Mouse (Mus musculus): ENCODE data around the gene Comp. TPM values are rescaled to one million over a fixed set of nuclear protein-coding genes. Genes with fewer than 3 reads are reported as not detected.

The Comp gene
- total and polyA plus RNA-seq, 3 experiments = 0.13 to 0.16 TPM; not detected in 1

Other genes with a start within 250 kb of the Comp start
Only the 20 nearest of the 26 such genes appear.
- gene Tmem161a, start 201.2 kb upstream of the Comp start, total RNA-seq (2012; rRNA removed) = 54.2 and 65.0 TPM in 2 replicates
- 68.2 and 73.6 TPM in 2 replicates for gene Tmem161a, start 201.2 kb upstream of the Comp start, total RNA-seq (2014; rRNA removed)
- 42.3 and 48.5 TPM in 2 replicates for gene Tmem161a, start 201.2 kb upstream of the Comp start, polyA plus RNA-seq (2012; ENCODE audit: insufficient read length, low read depth)
- 2.5 and 3.0 TPM in 2 replicates for gene Slc25a42, start 161.3 kb upstream of the Comp start, total RNA-seq (2012; rRNA removed)
- gene Slc25a42, start 161.3 kb upstream of the Comp start, total RNA-seq (2014; rRNA removed) = 0.63 and 0.80 TPM in 2 replicates
- gene Slc25a42, start 161.3 kb upstream of the Comp start, polyA plus RNA-seq (2012; ENCODE audit: insufficient read length, low read depth) = 2.9 and 3.4 TPM in 2 replicates
- gene Sugp2, start 139.3 kb upstream of the Comp start, total RNA-seq (2012; rRNA removed) = 22.4 and 23.6 TPM in 2 replicates
- gene Sugp2, start 139.3 kb upstream of the Comp start, total RNA-seq (2014; rRNA removed) = 9.4 and 10.0 TPM in 2 replicates
- 20.1 and 21.4 TPM in 2 replicates for gene Sugp2, start 139.3 kb upstream of the Comp start, polyA plus RNA-seq (2012; ENCODE audit: insufficient read length, low read depth)
- gene Armc6, start 139.1 kb upstream of the Comp start, total RNA-seq (2012; rRNA removed) = 31.1 and 39.2 TPM in 2 replicates
- 21.6 and 23.7 TPM in 2 replicates for gene Armc6, start 139.1 kb upstream of the Comp start, total RNA-seq (2014; rRNA removed)
- gene Armc6, start 139.1 kb upstream of the Comp start, polyA plus RNA-seq (2012; ENCODE audit: insufficient read length, low read depth) = 20.0 and 20.7 TPM in 2 replicates
- gene Homer3, start 90.7 kb upstream of the Comp start, total RNA-seq (2012; rRNA removed) = 12.5 and 14.0 TPM in 2 replicates
- gene Homer3, start 90.7 kb upstream of the Comp start, total RNA-seq (2014; rRNA removed) = 7.5 and 9.0 TPM in 2 replicates
- 11.8 TPM in 2 replicates for gene Homer3, start 90.7 kb upstream of the Comp start, polyA plus RNA-seq (2012; ENCODE audit: insufficient read length, low read depth)
- gene Ddx49, start 71.1 kb upstream of the Comp start, total RNA-seq (2012; rRNA removed) = 76.6 and 77.3 TPM in 2 replicates
- 58.9 and 64.9 TPM in 2 replicates for gene Ddx49, start 71.1 kb upstream of the Comp start, total RNA-seq (2014; rRNA removed)
- 98.4 and 129 TPM in 2 replicates for gene Ddx49, start 71.1 kb upstream of the Comp start, polyA plus RNA-seq (2012; ENCODE audit: insufficient read length, low read depth)
- gene Cope, start 71.0 kb upstream of the Comp start, total RNA-seq (2012; rRNA removed) = 204 and 243 TPM in 2 replicates
- 134 and 139 TPM in 2 replicates for gene Cope, start 71.0 kb upstream of the Comp start, total RNA-seq (2014; rRNA removed)
- 148 and 191 TPM in 2 replicates for gene Cope, start 71.0 kb upstream of the Comp start, polyA plus RNA-seq (2012; ENCODE audit: insufficient read length, low read depth)
- 0.13 TPM in 1 of 2 replicates, not detected in the other for gene Cers1, start 57.8 kb upstream of the Comp start, total RNA-seq (2012; rRNA removed)
- not detected in 2 replicates for gene Cers1, start 57.8 kb upstream of the Comp start, total RNA-seq (2014; rRNA removed)
- gene Cers1, start 57.8 kb upstream of the Comp start, polyA plus RNA-seq (2012; ENCODE audit: insufficient read length, low read depth) = not detected in 2 replicates
- 0.08 and 0.17 TPM in 2 replicates for gene Gdf1, start 43.7 kb upstream of the Comp start, total RNA-seq (2012; rRNA removed)
- not detected in 2 replicates for gene Gdf1, start 43.7 kb upstream of the Comp start, total RNA-seq (2014; rRNA removed)
- 0.26 TPM in 1 of 2 replicates, not detected in the other for gene Gdf1, start 43.7 kb upstream of the Comp start, polyA plus RNA-seq (2012; ENCODE audit: insufficient read length, low read depth)
- 39.6 and 45.7 TPM in 2 replicates for gene Upf1, start 20.3 kb upstream of the Comp start, total RNA-seq (2012; rRNA removed)
- gene Upf1, start 20.3 kb upstream of the Comp start, total RNA-seq (2014; rRNA removed) = 27.0 and 31.1 TPM in 2 replicates
- 42.4 and 44.4 TPM in 2 replicates for gene Upf1, start 20.3 kb upstream of the Comp start, polyA plus RNA-seq (2012; ENCODE audit: insufficient read length, low read depth)
- gene Crtc1, start 66.0 kb downstream of the Comp start, total RNA-seq (2012; rRNA removed) = 1.8 and 2.0 TPM in 2 replicates
- gene Crtc1, start 66.0 kb downstream of the Comp start, total RNA-seq (2014; rRNA removed) = 1.3 and 2.2 TPM in 2 replicates
- 8.2 and 8.6 TPM in 2 replicates for gene Crtc1, start 66.0 kb downstream of the Comp start, polyA plus RNA-seq (2012; ENCODE audit: insufficient read length, low read depth)
- 10.2 and 15.6 TPM in 2 replicates for gene Klhl26, start 103.4 kb downstream of the Comp start, total RNA-seq (2012; rRNA removed)
- gene Klhl26, start 103.4 kb downstream of the Comp start, total RNA-seq (2014; rRNA removed) = 3.7 and 4.7 TPM in 2 replicates
- 4.9 and 6.0 TPM in 2 replicates for gene Klhl26, start 103.4 kb downstream of the Comp start, polyA plus RNA-seq (2012; ENCODE audit: insufficient read length, low read depth)
- gene Tmem59l, start 113.8 kb downstream of the Comp start, total RNA-seq (2012; rRNA removed) = not detected in 2 replicates
- gene Tmem59l, start 113.8 kb downstream of the Comp start, total RNA-seq (2014; rRNA removed) = not detected in 2 replicates
- gene Tmem59l, start 113.8 kb downstream of the Comp start, polyA plus RNA-seq (2012; ENCODE audit: insufficient read length, low read depth) = not detected in 2 replicates
- gene Crlf1, start 119.6 kb downstream of the Comp start, total RNA-seq (2012; rRNA removed) = 1.1 and 1.2 TPM in 2 replicates
- gene Crlf1, start 119.6 kb downstream of the Comp start, total RNA-seq (2014; rRNA removed) = 0.42 TPM in 2 replicates
- 0.44 and 0.78 TPM in 2 replicates for gene Crlf1, start 119.6 kb downstream of the Comp start, polyA plus RNA-seq (2012; ENCODE audit: insufficient read length, low read depth)
- gene Rex1bd, start 133.2 kb downstream of the Comp start, total RNA-seq (2012; rRNA removed) = 87.3 and 90.0 TPM in 2 replicates
- gene Rex1bd, start 133.2 kb downstream of the Comp start, total RNA-seq (2014; rRNA removed) = 43.3 and 47.8 TPM in 2 replicates
- gene Rex1bd, start 133.2 kb downstream of the Comp start, polyA plus RNA-seq (2012; ENCODE audit: insufficient read length, low read depth) = 38.4 and 59.9 TPM in 2 replicates
- 3,341 and 3,407 TPM in 2 replicates for gene Uba52, start 137.2 kb downstream of the Comp start, total RNA-seq (2012; rRNA removed)
- gene Uba52, start 137.2 kb downstream of the Comp start, total RNA-seq (2014; rRNA removed) = 1,091 and 1,181 TPM in 2 replicates
- 1,199 and 1,372 TPM in 2 replicates for gene Uba52, start 137.2 kb downstream of the Comp start, polyA plus RNA-seq (2012; ENCODE audit: insufficient read length, low read depth)
- gene Fkbp8, start 154.2 kb downstream of the Comp start, total RNA-seq (2012; rRNA removed) = 246 and 266 TPM in 2 replicates
- 172 and 178 TPM in 2 replicates for gene Fkbp8, start 154.2 kb downstream of the Comp start, total RNA-seq (2014; rRNA removed)
- 176 and 178 TPM in 2 replicates for gene Fkbp8, start 154.2 kb downstream of the Comp start, polyA plus RNA-seq (2012; ENCODE audit: insufficient read length, low read depth)
- 45.7 and 63.4 TPM in 2 replicates for gene Kxd1, start 154.4 kb downstream of the Comp start, total RNA-seq (2012; rRNA removed)
- gene Kxd1, start 154.4 kb downstream of the Comp start, total RNA-seq (2014; rRNA removed) = 67.9 and 68.0 TPM in 2 replicates
- gene Kxd1, start 154.4 kb downstream of the Comp start, polyA plus RNA-seq (2012; ENCODE audit: insufficient read length, low read depth) = 56.6 and 56.7 TPM in 2 replicates
- gene Ell, start 165.9 kb downstream of the Comp start, total RNA-seq (2012; rRNA removed) = 9.8 TPM in 2 replicates
- 6.4 and 6.5 TPM in 2 replicates for gene Ell, start 165.9 kb downstream of the Comp start, total RNA-seq (2014; rRNA removed)
- gene Ell, start 165.9 kb downstream of the Comp start, polyA plus RNA-seq (2012; ENCODE audit: insufficient read length, low read depth) = 14.0 and 17.9 TPM in 2 replicates
- 141 and 174 TPM in 2 replicates for gene Isyna1, start 220.8 kb downstream of the Comp start, total RNA-seq (2012; rRNA removed)
- gene Isyna1, start 220.8 kb downstream of the Comp start, total RNA-seq (2014; rRNA removed) = 99.9 and 107 TPM in 2 replicates
- 139 and 163 TPM in 2 replicates for gene Isyna1, start 220.8 kb downstream of the Comp start, polyA plus RNA-seq (2012; ENCODE audit: insufficient read length, low read depth)

All from CH12.LX (cell line).